Mouse (Mus musculus): ENCODE measurements at regions not wholly inside any gene's neighbourhood (a gene's known extent, or its start where the extent isn't known, plus 50 kb on each side); places are given as distances from the start of the nearest gene placed in this dataset.
A peak's percentile ranks its signal among the peaks of the same experiment; 100 is the strongest.

- H3K27ac ChIP-seq (ENCODE audit: low read depth, low read length), result no peak overlapping the region
- 0 out of 2 replicates have a peak, but pooled peaks cover 4% of the 10 kb centered on the region for H3K9me3 ChIP-seq (ENCODE audit: control insufficient read depth, low read length)
- ATAC-seq (ENCODE audit: insufficient read depth, low FRiP score, low TSS enrichment) (no peak), DNase-seq (ENCODE audit: low spot score) (no peak)
- H3K4me3 ChIP-seq (ENCODE audit: low read depth, low read length), result no peak overlapping the region
- 91% methylated on average over 5 of the region's 5 CpGs for WGBS
- H3K4me1 ChIP-seq (ENCODE audit: control insufficient read depth, insufficient read depth, low read length), result no peaks in the 10 kb centered on the region
- H3K36me3 ChIP-seq (ENCODE audit: control insufficient read depth, insufficient read depth, low read length), result no peaks in the 10 kb centered on the region
- no peak overlapping the region for H3K4me2 ChIP-seq (ENCODE audit: low read depth)
- no peaks in the 10 kb centered on the region for H3K27me3 ChIP-seq (ENCODE audit: control insufficient read depth, insufficient read depth, low read length)
- no peak overlapping the region for H3K9ac ChIP-seq (ENCODE audit: low read length)
These were observed 556.1 kb upstream of the Ndn start for GRCm38 (mm10) chr7:61790113-61790796.

DNA sequence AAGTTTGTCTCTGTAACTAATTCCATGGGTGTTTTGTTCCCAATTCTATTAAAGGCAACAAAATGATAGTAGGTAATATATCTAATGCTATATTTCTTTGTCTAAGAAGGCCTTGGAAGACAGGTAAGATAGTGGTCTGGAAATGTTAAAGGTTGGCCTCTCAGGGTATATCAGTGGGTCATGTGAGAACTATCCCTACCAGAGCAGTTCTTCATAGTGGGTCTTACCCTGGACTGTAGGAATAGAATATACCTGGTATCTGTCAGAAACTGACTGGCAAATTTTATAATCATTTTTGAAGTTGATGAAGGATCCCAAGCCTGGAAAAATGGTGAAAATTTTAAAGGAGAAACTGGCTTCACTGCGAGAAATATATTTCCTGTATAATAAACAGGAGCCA is 509.5 kb upstream of the Ndn start:
- no peaks in the 10 kb centered on the region for H3K4me1 ChIP-seq (ENCODE audit: control insufficient read depth, insufficient read depth, low read length)
- DNase-seq (ENCODE audit: low spot score) (no peak), ATAC-seq (ENCODE audit: insufficient read depth, low FRiP score, low TSS enrichment) (no peak)
- no peak overlapping the region for H3K27ac ChIP-seq (ENCODE audit: low read depth, low read length)
- WGBS, result 88% methylated on average over 1 of the region's 1 CpGs
- no peak overlapping the region for H3K4me3 ChIP-seq (ENCODE audit: low read depth, low read length)
- H3K9me3 ChIP-seq (ENCODE audit: control insufficient read depth, low read length), result no peaks in the 10 kb centered on the region
- no peak overlapping the region for H3K4me2 ChIP-seq (ENCODE audit: low read depth)
- no peaks in the 10 kb centered on the region for H3K36me3 ChIP-seq (ENCODE audit: control insufficient read depth, insufficient read depth, low read length)
- no peak overlapping the region for H3K9ac ChIP-seq (ENCODE audit: low read length)
- H3K27me3 ChIP-seq (ENCODE audit: control insufficient read depth, insufficient read depth, low read length), result no peaks in the 10 kb centered on the region

DNA sequence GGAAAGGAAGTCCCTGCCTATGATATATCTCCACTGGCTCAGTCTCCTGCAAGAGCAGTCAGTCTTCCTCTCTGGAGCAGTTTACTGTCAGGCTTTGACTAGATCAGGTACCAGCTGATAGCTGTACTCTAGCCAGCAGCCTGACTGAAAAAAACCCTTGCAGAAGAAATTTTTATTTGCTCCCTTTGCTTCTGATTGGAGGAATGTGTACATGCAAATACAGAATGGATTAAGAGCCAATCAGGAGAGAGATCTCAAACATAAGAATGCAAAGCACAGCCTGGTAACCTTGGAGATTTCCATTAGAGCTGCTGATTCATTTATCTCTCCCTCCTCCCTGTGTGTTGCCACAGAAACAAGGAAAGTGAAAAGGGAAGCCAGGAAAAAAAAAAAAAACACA is 509.1 kb upstream of the Ndn start:
- DNase-seq (ENCODE audit: low spot score), result peak; percentile 15
- H3K9me3 ChIP-seq (ENCODE audit: control insufficient read depth, low read length), result no peaks in the 10 kb centered on the region
- peak; percentile 94 for ATAC-seq (ENCODE audit: insufficient read depth, low FRiP score, low TSS enrichment)
- H3K27me3 ChIP-seq (ENCODE audit: control insufficient read depth, insufficient read depth, low read length), result no peaks in the 10 kb centered on the region
- no peaks in the 10 kb centered on the region for H3K36me3 ChIP-seq (ENCODE audit: control insufficient read depth, insufficient read depth, low read length)
- no peak overlapping the region for H3K9ac ChIP-seq (ENCODE audit: low read length)
- no peaks in the 10 kb centered on the region for H3K4me1 ChIP-seq (ENCODE audit: control insufficient read depth, insufficient read depth, low read length)
- no peak overlapping the region for H3K27ac ChIP-seq (ENCODE audit: low read depth, low read length)
- H3K4me2 ChIP-seq (ENCODE audit: low read depth), result no peak overlapping the region
- H3K4me3 ChIP-seq (ENCODE audit: low read depth, low read length), result no peak overlapping the region

GRCm38 (mm10) chr7:61851949-61852348 is 494.4 kb upstream of the Ndn start:
- Histone ChIP-seq H3K36me3 (ENCODE audit: control insufficient read depth, insufficient read depth, low read length) (no peaks in the 10 kb centered on the region), H3K4me2 (ENCODE audit: low read depth) (no peak overlapping the region), H3K4me3 (ENCODE audit: low read depth, low read length) (no peak overlapping the region), H3K27ac (ENCODE audit: low read depth, low read length) (no peak overlapping the region), H3K9ac (ENCODE audit: low read length) (no peak overlapping the region), H3K27me3 (ENCODE audit: control insufficient read depth, insufficient read depth, low read length) (no peaks in the 10 kb centered on the region), H3K9me3 (ENCODE audit: control insufficient read depth, low read length) (no peaks in the 10 kb centered on the region), H3K4me1 (ENCODE audit: control insufficient read depth, insufficient read depth, low read length) (no peaks in the 10 kb centered on the region)
- ATAC-seq (ENCODE audit: insufficient read depth, low FRiP score, low TSS enrichment) (no peak), DNase-seq (ENCODE audit: low spot score) (no peak)
- 67% methylated on average over 1 of the region's 1 CpGs for WGBS

GRCm38 (mm10) chr7:61864517-61864916 is 481.9 kb upstream of the Ndn start:
- no peaks in the 10 kb centered on the region for H3K27me3 ChIP-seq (ENCODE audit: control insufficient read depth, insufficient read depth, low read length)
- H3K9me3 ChIP-seq (ENCODE audit: control insufficient read depth, low read length), result no peaks in the 10 kb centered on the region
- no peak overlapping the region for H3K9ac ChIP-seq (ENCODE audit: low read length)
- no peak overlapping the region for H3K4me2 ChIP-seq (ENCODE audit: low read depth)
- H3K36me3 ChIP-seq (ENCODE audit: control insufficient read depth, insufficient read depth, low read length), result no peaks in the 10 kb centered on the region
- no peak for ATAC-seq (ENCODE audit: insufficient read depth, low FRiP score, low TSS enrichment)
- no peaks in the 10 kb centered on the region for H3K4me1 ChIP-seq (ENCODE audit: control insufficient read depth, insufficient read depth, low read length)
- H3K4me3 ChIP-seq (ENCODE audit: low read depth, low read length), result no peak overlapping the region
- no peak for DNase-seq (ENCODE audit: low spot score)
- H3K27ac ChIP-seq (ENCODE audit: low read depth, low read length), result no peak overlapping the region

GRCm38 (mm10) chr7:61866376-61866775 is 480.0 kb upstream of the Ndn start:
- H3K27ac ChIP-seq (ENCODE audit: low read depth, low read length), result no peak overlapping the region
- no peak overlapping the region for H3K4me2 ChIP-seq (ENCODE audit: low read depth)
- no peaks in the 10 kb centered on the region for H3K4me1 ChIP-seq (ENCODE audit: control insufficient read depth, insufficient read depth, low read length)
- no peaks in the 10 kb centered on the region for H3K27me3 ChIP-seq (ENCODE audit: control insufficient read depth, insufficient read depth, low read length)
- DNase-seq (ENCODE audit: low spot score) (no peak), ATAC-seq (ENCODE audit: insufficient read depth, low FRiP score, low TSS enrichment) (no peak)
- H3K9ac ChIP-seq (ENCODE audit: low read length), result no peak overlapping the region
- no peaks in the 10 kb centered on the region for H3K9me3 ChIP-seq (ENCODE audit: control insufficient read depth, low read length)
- no peak overlapping the region for H3K4me3 ChIP-seq (ENCODE audit: low read depth, low read length)
- H3K36me3 ChIP-seq (ENCODE audit: control insufficient read depth, insufficient read depth, low read length), result no peaks in the 10 kb centered on the region
- WGBS, result 88% methylated on average over 2 of the region's 2 CpGs

DNA sequence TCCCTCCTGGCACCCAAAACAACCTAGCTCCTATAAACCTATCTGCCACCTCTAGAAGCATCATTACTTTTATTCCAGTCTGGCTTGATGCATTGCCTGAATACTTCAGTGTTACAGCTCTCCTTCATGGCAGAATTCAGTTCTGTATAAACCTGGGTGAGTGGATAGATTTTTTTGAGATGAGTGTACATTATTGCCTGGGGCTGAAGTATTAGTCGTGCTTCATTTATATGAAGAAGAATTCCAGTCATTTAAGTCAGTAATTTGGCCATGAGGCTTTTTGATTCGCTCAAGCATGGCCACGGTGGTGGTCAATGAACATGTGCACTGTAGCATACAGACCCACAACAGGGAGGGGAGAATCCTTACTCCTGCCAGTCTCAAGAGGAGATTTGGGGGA is 470.1 kb upstream of the Ndn start:
- 67% methylated on average over 3 of the region's 3 CpGs for whole genome bisulfite sequencing
- ATAC-seq (ENCODE audit: insufficient read depth, low FRiP score, low TSS enrichment), result no peak

DNA sequence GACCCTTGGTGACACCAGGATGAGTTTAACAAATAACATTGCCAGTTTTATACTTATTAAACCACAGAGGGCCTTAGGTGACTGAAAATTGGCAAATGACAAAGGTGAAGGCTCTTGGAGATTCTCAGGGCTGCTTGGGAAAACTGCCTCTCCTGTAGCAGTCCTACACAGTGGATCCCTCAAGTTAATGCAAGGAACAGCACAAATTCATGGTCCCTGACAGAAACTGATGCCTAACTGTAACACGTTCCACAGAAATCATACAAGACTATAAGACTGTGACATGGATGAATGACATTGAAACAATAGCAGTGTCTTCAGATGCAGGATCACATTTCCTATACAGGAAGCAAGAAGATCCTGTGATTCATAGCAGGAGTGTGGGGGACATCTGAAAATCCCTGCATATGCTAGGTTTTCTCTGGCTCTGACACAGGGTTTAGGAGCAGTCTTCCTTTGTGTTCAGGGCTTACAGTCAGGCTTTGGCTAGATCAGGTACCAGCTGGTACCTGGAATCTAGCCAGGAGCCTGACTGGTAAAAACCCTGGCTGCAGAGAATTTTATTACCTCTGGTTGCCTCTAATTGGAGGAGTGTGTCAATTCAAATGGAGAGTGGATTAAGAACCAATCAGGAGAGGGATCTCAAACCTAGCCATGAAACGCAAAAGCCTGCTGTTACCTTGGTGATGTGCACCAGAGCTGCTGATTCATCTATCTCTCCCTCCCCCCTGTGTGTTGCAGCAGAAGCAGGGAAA is 468.9 kb upstream of the Ndn start:
- Histone ChIP-seq H3K9me3 (ENCODE audit: control insufficient read depth, low read length) (no peaks in the 10 kb centered on the region), H3K27ac (ENCODE audit: low read depth, low read length) (peak overlapping the region; percentile 27; the same call in 1 of the 2 replicates), H3K27me3 (ENCODE audit: control insufficient read depth, insufficient read depth, low read length) (no peaks in the 10 kb centered on the region), H3K9ac (ENCODE audit: low read length) (no peak overlapping the region; the same call in 1 of the 2 replicates), H3K4me2 (ENCODE audit: low read depth) (no peak overlapping the region), H3K4me1 (ENCODE audit: control insufficient read depth, insufficient read depth, low read length) (no peaks in the 10 kb centered on the region), H3K36me3 (ENCODE audit: control insufficient read depth, insufficient read depth, low read length) (no peaks in the 10 kb centered on the region), H3K4me3 (ENCODE audit: low read depth, low read length) (no peak overlapping the region)
- ATAC-seq (ENCODE audit: insufficient read depth, low FRiP score, low TSS enrichment), result peak; percentile 92
- peak; percentile 9 for DNase-seq (ENCODE audit: low spot score)
- WGBS, result 58% methylated on average over 2 of the region's 2 CpGs

More for the DNA sequence above, 470.1 kb upstream of the Ndn start:
- no peaks in the 10 kb centered on the region for H3K27me3 ChIP-seq (ENCODE audit: control insufficient read depth, insufficient read depth, low read length)
- no peak overlapping the region for H3K9ac ChIP-seq (ENCODE audit: low read length)
- H3K36me3 ChIP-seq (ENCODE audit: control insufficient read depth, insufficient read depth, low read length), result no peaks in the 10 kb centered on the region
- H3K4me1 ChIP-seq (ENCODE audit: control insufficient read depth, insufficient read depth, low read length), result no peaks in the 10 kb centered on the region
- H3K9me3 ChIP-seq (ENCODE audit: control insufficient read depth, low read length), result no peaks in the 10 kb centered on the region
- H3K4me3 ChIP-seq (ENCODE audit: low read depth, low read length), result no peak overlapping the region
- no peak overlapping the region for H3K4me2 ChIP-seq (ENCODE audit: low read depth)
- DNase-seq (ENCODE audit: low spot score), result no peak
- H3K27ac ChIP-seq (ENCODE audit: low read depth, low read length), result no peak overlapping the region

DNA sequence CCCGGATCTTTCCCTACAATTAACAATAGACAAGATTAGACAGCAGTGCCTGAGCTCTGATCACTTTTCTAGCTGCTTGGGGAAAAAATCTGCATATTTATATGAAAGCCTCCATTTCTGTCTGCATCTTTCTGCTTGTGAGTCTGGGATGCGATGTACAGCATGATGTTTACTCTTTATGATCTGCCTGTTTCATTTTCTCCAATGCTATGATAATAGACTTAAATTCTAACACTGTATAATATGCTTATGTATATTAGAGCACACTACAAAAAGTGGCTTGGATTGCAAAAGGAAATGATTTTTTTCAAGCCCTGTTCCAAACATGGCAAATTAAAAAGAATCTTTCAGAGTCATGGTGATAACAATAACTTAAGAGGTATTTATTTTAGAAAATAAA is 468.3 kb upstream of the Ndn start:
- Histone ChIP-seq H3K9ac (ENCODE audit: low read length) (no peak overlapping the region), H3K4me3 (ENCODE audit: low read depth, low read length) (no peak overlapping the region), H3K27me3 (ENCODE audit: control insufficient read depth, insufficient read depth, low read length) (no peaks in the 10 kb centered on the region), H3K36me3 (ENCODE audit: control insufficient read depth, insufficient read depth, low read length) (no peaks in the 10 kb centered on the region), H3K27ac (ENCODE audit: low read depth, low read length) (no peak overlapping the region), H3K4me2 (ENCODE audit: low read depth) (no peak overlapping the region), H3K4me1 (ENCODE audit: control insufficient read depth, insufficient read depth, low read length) (no peaks in the 10 kb centered on the region), H3K9me3 (ENCODE audit: control insufficient read depth, low read length) (no peaks in the 10 kb centered on the region)
- WGBS, result 80% methylated on average over 2 of the region's 2 CpGs
- DNase-seq (ENCODE audit: low spot score) (no peak), ATAC-seq (ENCODE audit: insufficient read depth, low FRiP score, low TSS enrichment) (no peak)

All from neural tube, embryonic 11.5 days (tissue).